In the genomic region with DNA sequence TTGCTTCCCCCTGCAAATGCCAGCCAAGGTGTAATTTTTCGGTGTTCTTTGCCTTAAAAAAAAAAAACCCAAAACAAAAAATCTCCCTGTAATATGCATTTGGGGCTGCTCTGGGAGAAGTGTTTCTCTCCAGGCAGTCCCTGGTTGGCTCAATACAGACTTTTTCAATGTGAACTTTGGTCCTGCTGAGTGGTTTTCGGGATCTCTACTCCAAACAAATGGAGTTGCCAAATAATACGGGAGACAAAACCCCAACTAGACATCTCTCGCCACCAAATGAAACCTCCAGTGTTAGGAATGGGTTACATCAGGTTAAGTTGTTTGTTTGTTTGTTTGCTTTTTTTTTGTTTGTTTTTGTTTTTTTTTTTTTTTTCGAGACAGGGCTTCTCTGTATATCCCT, we compare ENCODE assay signal across 16 mouse cellular contexts. TPM values are rescaled to one million over a fixed set of nuclear protein-coding genes. Genes with fewer than 3 reads are reported as not detected.
"Had no signal": no experiment of that assay in that cellular context is flagged by ENCODE, and none has a peak within 500 bp of the region (broad histone marks: within the 10 kb centered on the region; RNA-seq: fewer than 3 reads in every experiment).

No protein-coding gene starts in this region.

- DNase-seq: retina, postnatal 1 day; right cerebral cortex, adult 18-20 months; right cerebral cortex, postnatal 14 days; right cerebral cortex, postnatal 25 days; right cerebral cortex, postnatal 4 days; spleen, adult 18-20 months; thymus, adult 18-20 months; thymus, adult 2 months; thymus, postnatal 14 days; thymus, postnatal 25 days; thymus, postnatal 36 days; thymus, postnatal 4 days had no signal

- H3K4me2 ChIP-seq: neural tube, embryonic 15.5 days; stomach, embryonic 15.5 days had no signal

- H3K27ac ChIP-seq: neural tube, embryonic 15.5 days; stomach, embryonic 15.5 days; stomach, postnatal 0 days had no signal

- H3K4me3 ChIP-seq: neural tube, embryonic 15.5 days; stomach, embryonic 15.5 days had no signal

- H3K36me3 ChIP-seq: neural tube, embryonic 15.5 days; stomach, embryonic 15.5 days had no signal

- H3K4me1 ChIP-seq: stomach, embryonic 15.5 days had no signal

- H3K9ac ChIP-seq: neural tube, embryonic 15.5 days; stomach, embryonic 15.5 days had no signal

- H3K9me3 ChIP-seq: neural tube, embryonic 15.5 days; stomach, embryonic 15.5 days had no signal

- H3K27me3 ChIP-seq: neural tube, embryonic 15.5 days; stomach, embryonic 15.5 days had no signal

RNA-seq across cellular contexts. Expression of gene Rarres1, which starts 39.9 kb away (rescaled TPM):
- total RNA-seq: neutrophil, adult 5-6 weeks had no signal
